Mouse (Mus musculus): Measurements from ENCODE around the gene Ccar1.
"Not testable (repeated sequence)": the region's sequence is repeated elsewhere in the genome, so short reads cannot be mapped to it uniquely, and the experiment has no call there.

Gene Ccar1

DNA sequence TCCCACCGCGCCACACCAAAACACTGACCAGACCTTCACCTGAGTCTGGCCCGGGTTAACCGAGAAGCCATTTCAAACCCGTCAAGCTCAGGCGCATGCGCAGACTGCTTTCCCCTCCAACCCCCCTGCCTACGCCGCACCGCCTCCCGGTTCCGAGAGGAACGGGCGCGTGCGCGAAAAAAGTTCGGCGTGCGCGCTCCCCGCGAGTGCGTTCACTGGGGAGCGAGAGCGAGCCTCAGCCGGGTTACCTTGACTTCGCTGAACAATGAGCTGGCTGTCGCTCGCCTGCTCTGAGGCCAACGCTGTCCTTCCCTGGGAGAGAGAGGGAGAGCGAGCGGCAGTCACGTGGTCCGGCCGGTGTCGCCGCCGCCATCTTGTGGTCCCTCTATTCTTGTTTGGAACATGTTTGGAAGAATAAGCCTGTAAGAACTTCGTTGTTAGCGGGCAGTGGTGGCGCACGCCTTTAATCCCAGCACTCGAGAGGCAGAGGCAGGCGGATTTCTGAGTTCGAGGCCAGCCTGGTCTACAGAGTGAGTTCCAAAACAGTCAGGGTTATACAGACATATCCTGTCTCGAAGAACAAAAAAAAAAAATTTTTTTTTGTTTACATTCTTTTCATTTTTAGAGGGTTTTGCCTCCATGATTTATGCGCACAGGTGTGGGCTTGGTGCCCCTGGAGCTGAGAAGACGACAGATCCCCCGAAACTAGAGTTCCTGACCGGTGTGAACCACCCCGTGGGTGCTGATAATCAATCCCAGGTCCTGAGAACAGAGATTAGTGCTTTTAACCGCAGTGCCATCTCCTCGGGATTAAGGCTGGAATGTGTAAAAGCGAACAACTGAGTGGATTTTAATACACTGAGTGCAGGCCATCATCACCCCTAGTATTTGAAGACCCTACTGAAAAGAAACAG, at the start of gene Ccar1:
Ccar1 (minus strand) TSS at position 110 of the 914 bp plus-strand sequence.
- DNase-seq (ENCODE audit: low spot score) = peak; percentile 99

- DNase-seq (ENCODE audit: low spot score) = no peak
Measured at GRCm38 (mm10) chr10:62840687-62841086, 48.6 kb upstream of the Ccar1 start.

GRCm38 (mm10) chr10:62837987-62838386, 45.9 kb upstream of the Ccar1 start:
- no peak for DNase-seq (ENCODE audit: low spot score)

GRCm38 (mm10) chr10:62832783-62833182, 40.7 kb upstream of the Ccar1 start:
- DNase-seq (ENCODE audit: low spot score) = no peak

GRCm38 (mm10) chr10:62831546-62831945, 39.5 kb upstream of the Ccar1 start:
- no peak for DNase-seq (ENCODE audit: low spot score)

DNA sequence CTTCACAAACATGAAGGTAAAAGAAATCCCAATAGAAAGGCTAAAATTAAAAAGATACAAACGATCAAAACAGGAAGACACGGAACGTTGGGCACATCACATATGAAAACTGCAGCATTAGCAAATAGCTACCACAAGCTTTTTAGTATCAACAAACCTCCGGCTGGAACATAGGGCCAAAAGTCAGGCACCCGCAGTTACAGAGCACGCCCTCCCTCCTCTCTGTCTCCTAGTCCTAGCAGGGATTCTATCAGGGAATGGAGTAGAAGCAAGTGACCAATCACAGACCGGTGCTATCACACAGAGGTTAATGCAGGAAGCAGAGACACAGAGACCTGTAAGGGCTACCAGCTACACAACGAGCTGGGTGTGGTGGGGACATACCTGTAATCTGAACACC, 32.4 kb upstream of the Ccar1 start:
- DNase-seq (ENCODE audit: low spot score) = no peak

DNA sequence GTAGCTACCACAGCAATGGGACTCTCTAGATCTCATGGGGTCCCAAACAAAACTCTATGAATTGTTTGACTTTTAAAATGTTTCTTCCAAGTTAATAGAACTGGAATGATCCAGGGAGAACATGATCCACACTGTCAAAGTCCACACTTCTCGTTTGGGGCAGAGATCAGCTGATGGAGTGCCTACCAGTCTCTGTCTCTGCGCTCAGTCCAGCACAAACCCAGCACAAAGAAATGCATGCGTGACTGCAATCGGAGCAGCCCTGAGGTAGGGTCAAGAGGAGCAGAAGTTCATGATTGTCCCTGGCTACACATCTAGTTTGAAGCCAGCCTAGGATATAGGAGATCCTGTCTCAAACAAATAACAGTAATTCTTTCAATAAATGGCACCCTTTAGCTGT, 31.3 kb upstream of the Ccar1 start:
- no peak for DNase-seq (ENCODE audit: low spot score)

- DNase-seq (ENCODE audit: low spot score) = no peak
Measured at GRCm38 (mm10) chr10:62810010-62810409, 17.9 kb upstream of the Ccar1 start.

GRCm38 (mm10) chr10:62808766-62809165, 16.7 kb upstream of the Ccar1 start:
- no peak for DNase-seq (ENCODE audit: low spot score)

DNA sequence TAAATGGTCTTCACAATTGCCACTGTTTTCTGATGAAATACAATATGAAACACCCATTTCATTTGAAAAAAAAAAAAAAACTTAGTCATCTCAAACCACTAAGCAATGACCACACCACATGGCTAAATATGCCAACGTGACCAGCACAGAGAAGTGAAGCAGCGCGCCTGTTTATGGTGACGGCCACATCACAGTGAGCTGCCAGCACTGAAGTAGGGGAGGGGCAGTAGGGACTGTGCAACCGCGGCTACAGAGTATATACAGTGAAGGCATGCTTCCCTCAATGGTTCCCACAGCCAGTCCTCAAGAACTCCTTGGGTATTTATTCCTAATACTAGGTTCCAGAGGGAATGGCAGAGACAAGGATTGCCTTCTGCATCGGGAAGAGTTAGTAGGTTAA, 16.2 kb upstream of the Ccar1 start:
- no peak for DNase-seq (ENCODE audit: low spot score)

DNA sequence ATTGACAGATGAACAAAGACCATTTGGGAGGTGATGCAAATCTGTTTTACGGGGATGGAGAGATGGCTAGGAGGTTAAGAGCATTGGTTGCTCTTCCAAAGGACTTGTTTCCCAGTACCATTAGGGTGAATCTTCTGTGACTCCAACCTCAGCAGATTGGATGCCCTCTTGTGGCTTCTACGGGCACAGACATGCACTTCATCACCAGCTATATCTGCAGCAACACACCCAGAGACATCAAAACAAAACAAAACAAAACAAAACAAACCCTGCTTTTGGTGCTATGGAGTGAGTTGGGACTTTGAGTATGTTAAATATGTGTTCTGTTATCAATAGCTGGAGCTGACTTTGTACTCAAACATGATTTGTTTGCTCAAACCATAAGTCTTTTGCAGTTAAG, 12.0 kb upstream of the Ccar1 start:
- peak; percentile 33 for DNase-seq (ENCODE audit: low spot score)

DNA sequence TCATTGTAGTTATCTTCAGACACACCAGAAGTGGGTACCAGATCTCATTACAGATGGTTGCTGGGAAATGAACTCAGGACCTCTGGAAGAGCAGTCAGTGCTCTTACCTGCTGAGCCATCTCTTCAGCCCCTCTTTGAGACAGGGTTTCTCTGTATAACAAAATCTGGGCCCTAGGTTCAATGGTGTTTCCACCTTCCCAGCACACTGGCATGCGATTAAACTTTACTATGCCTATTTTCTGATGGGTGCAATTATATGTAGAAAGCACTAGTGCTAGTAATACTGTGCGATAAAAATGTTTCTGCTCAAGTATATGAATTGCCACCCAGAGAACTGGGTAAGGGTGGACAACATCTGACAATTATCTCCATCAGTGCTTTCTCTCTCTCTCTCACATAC, 11.2 kb upstream of the Ccar1 start:
- no peak for DNase-seq (ENCODE audit: low spot score)

DNA sequence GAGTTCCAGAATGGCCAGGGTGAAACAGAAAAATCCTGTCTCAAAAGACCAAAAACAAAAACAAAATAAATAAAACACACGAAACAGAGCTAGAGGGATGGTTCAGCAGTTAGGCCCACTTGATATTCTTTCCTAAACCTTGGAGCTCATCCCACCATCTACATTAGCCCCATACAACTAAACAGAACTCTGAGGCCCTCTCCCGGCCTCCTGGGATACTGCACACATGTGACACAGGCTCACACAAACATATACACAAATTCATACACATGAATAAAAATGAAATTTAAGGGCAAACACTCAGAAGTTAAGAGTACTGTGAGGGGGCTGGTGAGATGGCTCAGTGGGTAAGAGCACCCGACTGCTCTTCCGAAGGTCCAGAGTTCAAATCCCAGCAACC, 2.1 kb upstream of the Ccar1 start:
- DNase-seq (ENCODE audit: low spot score) = no peak

DNA sequence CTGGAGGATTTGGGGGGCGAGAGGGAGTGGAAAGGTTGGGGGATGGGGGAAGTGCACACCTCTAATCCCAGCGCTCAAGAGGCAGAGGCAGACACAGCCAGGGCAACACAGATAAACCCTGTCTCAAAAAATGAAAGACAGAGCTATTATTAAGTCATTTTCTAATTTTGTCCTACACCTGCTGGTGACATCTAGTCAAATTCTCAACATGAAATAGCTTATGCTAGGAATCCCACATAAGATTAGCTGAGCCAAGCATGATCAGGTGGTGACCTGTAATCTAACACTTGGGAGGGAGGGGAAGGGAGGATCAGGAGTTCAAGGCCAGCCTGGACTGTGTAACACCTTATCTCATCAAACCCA, 986 bp upstream of the Ccar1 start:
- DNase-seq (ENCODE audit: low spot score) = no peak

DNA sequence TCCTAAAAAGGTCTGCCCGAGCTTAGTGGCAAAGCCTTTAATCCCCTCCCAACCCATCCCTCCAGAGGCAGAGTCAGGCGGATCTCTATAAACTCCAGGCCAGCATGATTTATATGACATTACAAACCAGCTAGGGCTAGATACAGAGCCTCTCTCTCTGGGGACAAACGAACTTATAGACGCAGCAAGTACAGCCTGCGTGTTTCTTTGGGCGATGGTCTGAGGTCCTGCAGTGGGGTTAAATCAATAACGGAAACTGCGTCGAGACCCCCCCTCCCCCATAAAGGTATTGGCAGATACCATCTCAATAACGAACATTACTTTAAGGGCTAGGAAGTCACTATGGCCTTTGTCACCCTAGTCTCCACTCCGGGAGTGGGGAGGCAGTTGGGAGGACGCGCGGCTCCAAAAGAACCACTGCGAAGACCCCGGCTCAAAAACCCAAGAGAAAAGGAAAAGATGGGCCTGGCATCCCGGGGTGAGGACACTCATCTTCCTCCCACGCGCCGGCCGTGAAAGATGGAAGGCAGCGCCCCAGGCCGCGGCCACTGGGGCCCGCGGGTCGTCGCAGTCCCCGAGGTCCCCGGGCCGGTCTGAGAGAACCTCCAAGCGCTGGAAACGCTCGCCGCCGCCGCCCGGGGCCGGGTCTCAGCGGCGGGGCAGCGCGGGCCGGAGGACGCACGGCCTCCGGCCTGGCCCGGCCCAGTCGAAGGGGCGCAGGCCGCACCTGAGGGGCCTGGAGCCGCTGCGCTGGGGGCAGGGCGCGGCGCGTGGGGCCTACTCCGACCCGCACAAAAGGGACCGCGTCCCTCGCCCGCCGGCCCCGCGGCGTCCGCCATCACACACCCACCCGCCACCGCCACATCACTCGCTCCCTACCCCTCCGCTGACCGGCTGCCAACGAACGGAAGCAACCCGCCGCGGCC, 572 bp downstream of the Ccar1 start:
- DNase-seq (ENCODE audit: low spot score) = peak; percentile 24

GRCm38 (mm10) chr10:62781776-62782175, 10.3 kb downstream of the Ccar1 start:
- DNase-seq (ENCODE audit: low spot score) = not testable (repeated sequence)

- DNase-seq (ENCODE audit: low spot score) = no peak
Measured at GRCm38 (mm10) chr10:62750781-62751180, 41.3 kb downstream of the Ccar1 start.

DNA sequence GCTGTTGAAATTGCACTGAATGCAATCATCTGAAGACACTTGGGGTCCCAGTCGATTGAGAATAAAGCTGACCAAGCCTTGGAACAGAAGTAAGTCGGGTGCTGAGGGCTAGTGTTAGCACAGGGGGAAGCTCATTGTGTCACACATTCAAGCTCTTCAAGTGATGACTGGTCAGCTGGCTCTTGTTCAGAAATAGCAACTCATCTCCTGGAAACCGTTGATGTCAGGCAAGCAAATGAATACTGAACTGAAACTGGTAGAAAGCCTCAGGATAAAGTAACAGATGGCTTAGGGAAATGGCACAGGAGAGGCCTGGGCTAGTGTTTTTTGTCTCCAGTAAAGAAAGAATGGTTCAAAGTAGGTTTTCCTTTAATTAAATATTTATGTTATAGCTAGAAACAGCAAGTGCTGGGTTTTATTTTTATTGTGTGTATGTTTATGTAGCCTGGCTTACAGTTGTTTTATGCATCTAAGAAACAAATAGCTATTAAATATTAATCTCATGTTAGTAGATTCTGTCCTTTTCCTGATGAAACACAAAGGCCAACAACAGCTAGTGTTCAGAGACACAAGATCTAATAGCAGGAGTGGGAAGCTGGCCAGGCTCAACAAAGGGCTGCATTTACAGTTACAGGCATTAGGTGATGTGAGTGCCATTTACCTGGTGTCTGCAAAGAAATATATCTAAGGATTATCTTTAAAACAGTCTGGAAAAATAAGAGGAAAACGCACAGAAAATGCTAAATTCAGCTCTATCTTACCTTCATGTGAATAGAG, 51.9 kb downstream of the Ccar1 start:
- no peak for DNase-seq (ENCODE audit: low spot score)

DNA sequence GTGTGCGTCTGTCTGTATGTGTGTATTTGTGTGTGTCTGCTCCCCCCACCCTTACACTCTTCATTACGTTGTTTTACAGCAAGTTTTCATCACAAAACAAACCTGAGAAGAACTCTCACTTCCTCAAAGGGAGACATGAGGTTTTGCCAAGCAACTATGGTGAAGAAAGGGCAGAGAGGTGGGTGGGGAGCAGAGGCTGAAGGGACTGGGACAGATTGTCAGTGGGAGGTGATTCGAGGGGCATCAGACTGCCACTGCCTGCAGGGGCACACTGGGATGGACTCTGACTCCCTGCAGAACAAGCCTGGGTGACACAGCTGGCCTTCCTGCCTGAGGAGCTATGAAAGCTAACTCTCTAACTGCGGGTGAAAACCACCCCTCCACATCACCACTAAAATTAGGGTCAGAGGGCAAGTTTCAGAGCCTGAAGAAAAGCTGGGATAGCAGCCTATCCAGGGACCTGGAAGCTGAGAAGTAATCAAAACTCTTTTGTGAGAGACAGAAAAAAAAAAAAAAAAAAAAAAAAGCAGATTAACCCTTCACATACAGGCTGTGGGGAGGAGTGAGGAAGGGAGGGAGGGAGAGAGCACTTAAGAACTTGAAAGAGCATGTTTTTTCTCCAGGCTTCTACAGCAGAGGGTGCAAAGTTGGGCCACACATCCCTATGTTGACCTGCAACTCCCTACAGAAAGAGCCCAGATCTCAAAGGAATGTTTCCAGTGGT, 55.0 kb downstream of the Ccar1 start:
- peak; percentile 40 for DNase-seq (ENCODE audit: low spot score)

DNA sequence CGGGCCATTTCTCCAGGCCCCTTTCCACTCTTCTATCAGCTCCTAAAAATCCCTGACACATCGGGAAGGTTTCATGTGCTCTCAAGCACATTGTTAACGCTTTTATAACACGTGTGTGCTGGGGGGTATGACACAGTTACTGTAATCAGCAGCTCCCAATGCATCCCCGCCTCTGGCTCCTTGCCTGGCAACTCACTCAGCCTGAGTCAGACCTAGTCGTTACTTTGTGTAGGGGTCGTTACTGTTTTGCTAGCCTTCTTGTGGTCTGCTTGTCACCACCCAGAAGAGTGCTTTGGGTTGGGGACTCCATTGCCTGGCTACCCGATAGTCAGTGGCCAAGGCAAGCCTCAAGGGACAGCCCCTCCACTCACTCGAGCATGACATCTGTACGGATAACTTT, 61.3 kb downstream of the Ccar1 start:
- DNase-seq (ENCODE audit: low spot score) = no peak

All from embryo, embryonic 10 days (tissue).